Mouse (Mus musculus) midbrain, postnatal 0 days (tissue): ENCODE data around the gene Nmrk2. TPM values are rescaled to one million over a fixed set of nuclear protein-coding genes. Genes with fewer than 3 reads are reported as not detected.
"Not testable (repeated sequence)": the region's sequence is repeated elsewhere in the genome, so short reads cannot be mapped to it uniquely, and the experiment has no call there.

ENCODE experiments used
- ATAC-seq: fragments of 200-750 bp; cut with Nextera tagmentation; 2 replicates; pipeline ENCODE4 v1.8.0; 2017; ENCODE audit warnings: moderate number of reproducible peaks, mild to moderate bottlenecking, moderate TSS enrichment, moderate library complexity; ENCODE audit not compliant: low FRiP score
- DNase-seq: peaks from one replicate; pipeline ENCODE4 v3.0.0-alpha.2; 2015; ENCODE audit warnings: low spot score
- H3K27ac ChIP-seq: fragments of 300-500 bp; sonication (generic); 2 replicates; pipeline ENCODE4 v1.5.1; 2014; ENCODE audit warnings: low read depth, mild to moderate bottlenecking, low read length, mixed read lengths
- H3K27me3 ChIP-seq: fragments of 300-500 bp; sonication (generic); 2 replicates; pipeline ENCODE4 v1.6.1; 2014; ENCODE audit warnings: low read length, control low read depth, mixed read lengths; ENCODE audit not compliant: insufficient read depth
- H3K36me3 ChIP-seq: fragments of 300-500 bp; sonication (generic); 2 replicates; pipeline ENCODE4 v1.6.1; 2014; ENCODE audit warnings: low read length, control low read depth, mixed read lengths; ENCODE audit not compliant: insufficient read depth
- H3K4me1 ChIP-seq: fragments of 300-500 bp; sonication (generic); 2 replicates; pipeline ENCODE4 v1.6.1; 2014; ENCODE audit warnings: mild to moderate bottlenecking, control low read depth, antibody characterized with exemption, low read length, mixed read lengths; ENCODE audit not compliant: insufficient read depth
- H3K4me2 ChIP-seq: fragments of 300-500 bp; sonication (generic); 2 replicates; pipeline ENCODE4 v1.6.1; 2014; ENCODE audit warnings: low read depth, mild to moderate bottlenecking, low read length, mixed read lengths; ENCODE audit not compliant: poor library complexity, severe bottlenecking
- H3K4me3 ChIP-seq: fragments of 300-500 bp; sonication (generic); 2 replicates; pipeline ENCODE4 v1.5.1; 2014; ENCODE audit warnings: low read depth, mild to moderate bottlenecking, low read length, moderate library complexity
- H3K9ac ChIP-seq: fragments of 300-500 bp; sonication (generic); replicated peaks from 2 replicates; pipeline ENCODE4 v1.6.1; 2014; ENCODE audit warnings: mild to moderate bottlenecking, low read length, moderate library complexity, mixed read lengths; ENCODE audit not compliant: poor library complexity, severe bottlenecking
- H3K9me3 ChIP-seq: fragments of 300-500 bp; sonication (generic); 2 replicates; pipeline ENCODE4 v1.6.1; 2016; ENCODE audit warnings: low read length, control low read depth
- CTCF ChIP-seq: IDR thresholded peaks from 2 replicates; pipeline ENCODE4 v1.5.1; 2016; ENCODE audit warnings: antibody characterized with exemption, mild to moderate bottlenecking
- WGBS: fragments of 180-500 bp; shearing (Covaris S2); extraction: QIAGEN DNeasy Blood & Tissue Kit; methylation state at CpG from one replicate; pipeline ENCODE4 v1.1.7; 2014; 5-methylcytosine and 5-hydroxymethylcytosine counted together
- polyA plus RNA-seq: library from polyadenylated mRNA; unstranded; fragments of >200 nt; fragmentation: Nextera tagmentation; extraction: Ambion mirVana; gene quantifications from 2 replicates; pipeline ENCODE4 v1.2.1, GENCODE M21; 2015
- total RNA-seq: library from RNA; depleted of rRNA; stranded (reverse); fragments of >200 nt; gene quantifications from 2 replicates; pipeline ENCODE4 v1.2.3, GENCODE M21; 2014

Nmrk2 gene
- total and polyA plus RNA-seq, 2 experiments from 2014 or later: 0.14 TPM; not detected in 1

DNA sequence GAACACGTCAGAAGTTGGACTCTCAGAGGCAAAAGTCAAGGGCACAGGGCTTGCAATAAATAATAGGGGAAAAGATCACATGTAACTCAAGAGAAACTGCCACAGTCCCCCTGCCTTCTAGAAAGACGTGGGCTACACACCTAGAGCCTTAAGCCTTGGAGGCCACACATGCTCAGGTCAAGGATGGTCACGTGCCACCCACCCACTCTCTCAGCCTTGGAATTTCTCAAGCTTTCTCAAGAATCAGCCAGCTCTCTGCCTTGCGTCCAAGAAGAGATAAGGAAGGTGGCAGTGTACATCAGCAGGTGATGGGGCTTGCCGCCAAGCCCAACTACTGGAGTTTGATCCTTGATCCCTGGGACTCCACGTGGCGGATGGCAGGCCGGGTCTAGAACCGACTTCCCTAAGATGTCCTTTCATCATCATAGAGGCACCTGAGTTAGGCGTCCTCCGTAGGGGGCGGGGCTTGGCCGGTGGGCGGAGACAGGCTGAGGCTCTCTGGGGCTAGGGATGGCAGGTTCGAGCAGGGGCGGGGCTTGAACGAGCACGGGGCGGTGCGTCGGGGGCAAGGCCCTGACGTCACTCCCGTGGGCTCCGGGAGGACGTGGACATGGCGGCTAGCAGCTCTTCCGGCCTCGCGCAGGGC, 30.9 kb upstream of the Nmrk2 start, which contains the start of gene Zfr2:
TSS of gene Zfr2 (plus strand) at position 576 of the 646 bp plus-strand sequence.
- Histone ChIP-seq H3K4me3 (peak within 1 kb of the TSS; percentile 71), H3K4me1 (peaks cover 15% of the 10 kb centered on the region), H3K9ac (peak within 1 kb of the TSS; percentile 97), H3K27ac (peak within 1 kb of the TSS; percentile 48), H3K27me3 (no peaks in the 10 kb centered on the region), H3K36me3 (no peaks in the 10 kb centered on the region; the same call in 1 of the 2 replicates), H3K4me2 (peak within 1 kb of the TSS; percentile 67), H3K9me3 (no peaks in the 10 kb centered on the region)
- no peak for TF ChIP-seq CTCF
- 9% methylated on average over 27 of the region's 29 CpGs for WGBS
- DNase-seq (peak; percentile 86), ATAC-seq (peak; percentile 78)

DNA sequence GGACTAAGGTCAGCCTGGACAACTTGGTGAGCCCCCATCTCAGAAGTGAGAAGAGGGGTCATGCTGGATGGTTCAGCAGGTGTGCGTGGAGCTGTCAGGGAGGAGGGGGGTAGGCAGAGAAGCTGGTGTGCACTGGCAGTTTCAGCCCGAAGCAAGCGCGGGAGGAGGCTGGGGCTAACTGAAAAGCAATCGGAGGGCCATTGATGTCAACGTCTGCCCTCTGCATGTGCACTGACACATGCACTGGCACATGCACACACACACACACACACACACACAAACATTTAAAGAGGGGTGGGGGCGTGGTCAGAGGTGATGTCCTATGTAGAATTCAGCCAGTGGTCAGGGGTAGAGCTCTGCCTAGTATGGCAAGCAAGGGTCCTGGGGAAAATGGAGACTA, 29.6 kb upstream of the Nmrk2 start:
- H3K4me3 ChIP-seq: peak overlapping the region; percentile 76
- H3K4me2 ChIP-seq: peak overlapping the region; percentile 77
- H3K4me1 ChIP-seq: peaks cover 15% of the 10 kb centered on the region
- TF ChIP-seq CTCF: no peak
- DNase-seq: no peak
- no peaks in the 10 kb centered on the region; the same call in 1 of the 2 replicates for H3K36me3 ChIP-seq
- H3K9ac ChIP-seq: no peak overlapping the region; the same call in 1 of the 2 replicates
- H3K27me3 ChIP-seq: no peaks in the 10 kb centered on the region
- 42% methylated on average over 7 of the region's 7 CpGs for WGBS
- 0 out of 2 replicates have a peak, but pooled peaks have one; percentile 1 for ATAC-seq
- H3K9me3 ChIP-seq: no peaks in the 10 kb centered on the region
- H3K27ac ChIP-seq: peak overlapping the region; percentile 96

DNA sequence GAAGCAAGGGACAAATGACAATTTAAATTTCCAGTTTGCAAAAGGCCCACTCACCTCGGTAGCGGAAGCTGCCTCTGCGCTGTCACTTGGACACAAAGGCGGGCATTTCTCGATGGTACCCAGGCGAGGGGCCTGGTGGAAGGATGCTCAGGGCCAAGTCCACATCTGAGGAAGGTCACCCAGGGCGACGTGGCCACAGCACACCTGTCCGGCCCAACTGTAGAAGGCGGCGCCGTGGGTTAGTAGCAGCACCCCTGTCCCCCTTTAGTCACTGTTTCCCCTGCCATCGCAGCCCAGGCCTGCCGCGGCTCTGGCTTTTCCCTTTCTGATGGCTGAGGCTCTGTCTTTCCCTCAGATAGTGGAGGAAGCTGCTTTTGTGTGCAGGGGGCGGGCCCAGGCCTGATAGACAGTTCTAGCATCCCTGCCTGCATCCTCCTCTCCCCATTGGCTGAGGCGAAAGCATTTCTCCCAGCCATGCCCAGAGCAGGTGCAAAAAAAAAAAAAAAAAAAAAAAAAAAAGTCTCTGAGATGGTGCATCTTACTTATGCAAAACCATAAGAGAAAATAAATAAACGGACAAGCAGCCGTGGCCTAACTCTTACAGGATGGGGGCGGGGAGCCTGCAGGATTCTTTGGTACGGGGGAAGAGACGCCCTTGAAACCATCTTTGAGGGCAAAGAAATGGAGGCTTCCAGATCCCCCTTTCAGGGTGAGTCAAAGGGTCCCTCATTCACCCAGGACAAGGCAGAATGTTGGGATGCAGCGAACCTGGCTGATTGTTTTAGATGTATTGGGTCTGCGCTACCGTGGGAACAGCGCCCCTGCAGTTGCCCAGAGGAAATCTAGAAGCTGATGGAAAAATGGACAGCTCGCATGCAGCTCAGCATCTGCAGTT, 28.8 kb upstream of the Nmrk2 start, which contains the start of gene Atcay:
TSS of gene Atcay (minus strand) at position 396 of the 895 bp plus-strand sequence.
- TF ChIP-seq CTCF: peak; percentile 79
- Histone ChIP-seq H3K4me2 (peak within 1 kb of the TSS; percentile 77), H3K27ac (peak within 1 kb of the TSS; percentile 96), H3K4me1 (peaks cover 15% of the 10 kb centered on the region), H3K9me3 (no peaks in the 10 kb centered on the region), H3K9ac (peak within 1 kb of the TSS; percentile 94), H3K4me3 (peak within 1 kb of the TSS; percentile 76), H3K27me3 (no peaks in the 10 kb centered on the region), H3K36me3 (no peaks in the 10 kb centered on the region; the same call in 1 of the 2 replicates)
- peak; percentile 87 for ATAC-seq
- peak; percentile 93 for DNase-seq
- WGBS: 3% methylated on average over 27 of the region's 27 CpGs

DNA sequence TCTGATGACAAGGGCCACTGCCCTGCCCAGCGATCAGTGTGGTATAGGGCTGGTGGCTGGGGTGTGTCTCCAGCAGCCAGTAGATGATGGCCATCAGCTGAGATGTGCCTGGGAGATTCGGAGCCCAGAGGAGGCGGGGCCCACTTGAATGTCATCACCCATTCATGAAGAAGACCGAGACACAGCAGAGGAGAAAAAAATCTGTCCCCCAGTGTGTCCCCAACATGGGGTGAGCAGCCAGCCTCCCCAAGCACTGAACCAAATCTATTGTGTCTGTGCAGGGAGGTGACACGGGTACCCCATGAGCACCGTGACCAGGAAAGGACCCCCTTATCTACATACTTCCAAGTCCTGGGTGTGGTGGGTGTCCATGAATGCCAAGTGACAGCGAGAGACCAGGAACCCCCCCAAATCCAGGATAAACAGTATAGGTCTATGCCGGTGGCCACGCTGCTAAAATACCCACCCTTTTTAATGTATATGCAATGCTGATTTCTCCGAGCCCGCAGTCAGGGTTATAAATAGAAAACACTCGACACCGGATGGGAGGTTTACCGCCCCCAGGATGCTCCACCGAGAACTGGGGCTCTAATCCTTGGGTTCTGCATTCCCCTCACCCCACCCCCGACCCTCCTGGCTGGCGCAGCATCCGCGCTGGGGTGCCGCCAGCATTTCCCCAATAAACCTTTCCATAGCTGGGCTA, 28.0 kb upstream of the Nmrk2 start:
- no peak for TF ChIP-seq CTCF
- Histone ChIP-seq H3K4me1 (peaks cover 15% of the 10 kb centered on the region), H3K4me2 (peak overlapping the region; percentile 77), H3K27me3 (no peaks in the 10 kb centered on the region), H3K9me3 (no peaks in the 10 kb centered on the region), H3K9ac (peak overlapping the region; percentile 94), H3K36me3 (no peaks in the 10 kb centered on the region), H3K4me3 (peak overlapping the region; percentile 76), H3K27ac (peak overlapping the region; percentile 96)
- no peak for ATAC-seq
- DNase-seq: peak; percentile 50
- 4% methylated on average over 20 of the region's 20 CpGs for WGBS

DNA sequence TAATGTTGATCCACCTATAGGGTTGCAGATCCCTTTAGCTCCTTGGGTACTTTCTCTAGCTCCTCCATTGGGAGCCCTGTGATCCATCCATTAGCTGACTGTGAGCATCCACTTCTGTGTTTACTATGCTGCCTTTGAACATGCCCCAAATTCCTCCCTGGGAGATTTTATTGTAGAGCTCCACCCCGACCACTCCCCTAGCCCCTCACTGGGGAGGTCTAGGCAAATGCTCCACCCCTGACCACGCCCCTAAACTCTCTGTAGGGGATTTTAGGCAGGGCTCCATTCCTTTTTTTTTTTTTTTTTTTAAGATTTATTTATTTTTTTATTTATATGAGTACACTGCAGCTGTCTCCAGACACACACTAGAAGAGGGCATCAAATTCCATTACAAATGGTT, 21.9 kb upstream of the Nmrk2 start:
- ATAC-seq, H3K4me2 ChIP-seq, H3K9me3 ChIP-seq, DNase-seq, H3K4me1 ChIP-seq, H3K27ac ChIP-seq, H3K27me3 ChIP-seq, H3K9ac ChIP-seq, H3K4me3 ChIP-seq: not testable (repeated sequence)
- WGBS: 61% methylated on average over 2 of the region's 2 CpGs
- peaks cover 26% of the 10 kb centered on the region for H3K36me3 ChIP-seq
